Mouse (Mus musculus) ES-Bruce4 (cell line): ENCODE measurements around the gene Ptpn21.

Source experiments
- CTCF ChIP-seq: IDR thresholded peaks from one replicate; pipeline ENCODE4 v1.8.1; 2011; ENCODE audit warnings: low read depth, low read length
- EP300 ChIP-seq: IDR thresholded peaks from 2 replicates; pipeline ENCODE4 v1.6.1; 2011; ENCODE audit warnings: low read depth, low read length; ENCODE audit not compliant: insufficient read depth
- POLR2A ChIP-seq: IDR thresholded peaks from one replicate; pipeline ENCODE4 v1.8.1; 2011; ENCODE audit warnings: low read length; ENCODE audit not compliant: insufficient read depth

- TF ChIP-seq POLR2A (no peak), CTCF (no peak), EP300 (no peak)
These were observed 67.3 kb downstream of the Ptpn21 start for GRCm38 (mm10) chr12:98669864-98670263.
